Mouse (Mus musculus) bone marrow, adult 2 months (tissue): ENCODE measurements around the gene Slc30a3.

Experiments
- CTCF ChIP-seq: fragments of 200-500 bp; IDR thresholded peaks from 2 replicates; pipeline ENCODE4 v1.5.1; 2011; ENCODE audit warnings: low read length, control low read depth; ENCODE audit not compliant: control insufficient read depth, insufficient read depth
- POLR2A ChIP-seq: fragments of 200-500 bp; IDR thresholded peaks from 2 replicates; pipeline ENCODE4 v1.6.1; 2011; ENCODE audit warnings: low read depth, mild to moderate bottlenecking, control low read depth, low read length, borderline replicate concordance; ENCODE audit not compliant: control insufficient read depth

DNA sequence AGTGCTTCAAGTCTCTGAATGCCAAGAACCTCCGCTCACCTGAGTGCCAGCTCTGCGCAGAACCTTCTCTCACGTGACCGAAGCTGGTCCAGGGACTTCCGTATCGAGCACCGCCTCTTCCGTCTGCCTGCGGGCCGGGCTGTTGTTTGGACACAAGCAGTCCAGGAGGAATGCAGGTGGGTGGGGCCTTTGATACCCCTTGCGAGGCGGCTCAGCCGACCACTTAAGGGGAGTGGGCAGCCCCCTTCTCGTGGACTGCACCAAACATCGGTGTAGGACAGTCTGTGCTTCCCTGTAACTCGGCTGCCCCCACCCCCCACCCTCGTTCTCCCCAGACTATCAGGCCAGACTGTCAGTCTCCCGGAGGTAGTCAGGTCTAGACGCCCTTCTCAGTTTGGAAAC, 46.1 kb upstream of the Slc30a3 start, which contains the start of gene Mpv17:
- TF ChIP-seq CTCF (no peak), POLR2A (peak; percentile 78)
